Mouse (Mus musculus) natural killer cell, adult 2 months (primary cell): ENCODE results near the gene Map2.

Source experiments
- DNase-seq, 2 experiments: peaks; one replicate each; pipeline ENCODE4 v3.0.0; 2022; ENCODE audit warnings: low spot score in 2 of 2

The Map2 gene

GRCm38 (mm10) chr1:66299376-66299775, 124.3 kb downstream of the Map2 start:
- DNase-seq: no peak

- DNase-seq: no peak
Measured at GRCm38 (mm10) chr1:66320378-66321135, 145.5 kb downstream of the Map2 start.

GRCm38 (mm10) chr1:66321136-66321502, 146.0 kb downstream of the Map2 start:
- DNase-seq: no peak

- no peak for DNase-seq
Measured at GRCm38 (mm10) chr1:66321631-66322142, 146.6 kb downstream of the Map2 start.

GRCm38 (mm10) chr1:66323461-66323860, 148.4 kb downstream of the Map2 start:
- DNase-seq: no peak

GRCm38 (mm10) chr1:66324951-66325350, 149.9 kb downstream of the Map2 start:
- DNase-seq: no peak

- DNase-seq: no peak
Measured at GRCm38 (mm10) chr1:66328996-66329395, 153.9 kb downstream of the Map2 start.

GRCm38 (mm10) chr1:66329534-66329933, 154.5 kb downstream of the Map2 start:
- DNase-seq: no peak

GRCm38 (mm10) chr1:66335724-66336284, 160.7 kb downstream of the Map2 start:
- DNase-seq: no peak

GRCm38 (mm10) chr1:66339213-66339612, 164.1 kb downstream of the Map2 start:
- DNase-seq: no peak

GRCm38 (mm10) chr1:66348404-66349165, 173.5 kb downstream of the Map2 start:
- DNase-seq: no peak

GRCm38 (mm10) chr1:66349166-66349835, 174.2 kb downstream of the Map2 start:
- DNase-seq: no peak

- no peak for DNase-seq
Measured at GRCm38 (mm10) chr1:66351366-66351765, 176.3 kb downstream of the Map2 start.

- no peak for DNase-seq
Measured at GRCm38 (mm10) chr1:66361799-66362198, 186.7 kb downstream of the Map2 start.

- DNase-seq: no peak
Measured at GRCm38 (mm10) chr1:66363285-66363684, 188.2 kb downstream of the Map2 start.

- DNase-seq: no peak
Measured at GRCm38 (mm10) chr1:66364386-66364785, 189.3 kb downstream of the Map2 start.

- DNase-seq: no peak
Measured at GRCm38 (mm10) chr1:66365600-66365999, 190.5 kb downstream of the Map2 start.

- DNase-seq: no peak
Measured at GRCm38 (mm10) chr1:66369486-66369885, 194.4 kb downstream of the Map2 start.

- DNase-seq: no peak
Measured at GRCm38 (mm10) chr1:66371371-66371770, 196.3 kb downstream of the Map2 start.

GRCm38 (mm10) chr1:66386321-66386720, 211.2 kb downstream of the Map2 start:
- no peak for DNase-seq

GRCm38 (mm10) chr1:66386751-66387452, 211.8 kb downstream of the Map2 start:
- no peak for DNase-seq
